Mouse (Mus musculus) lung, adult 2 months (tissue): ENCODE measurements around the gene Nr1h5.

Experiments used
- CTCF ChIP-seq: fragments of 200-500 bp; IDR thresholded peaks from 2 replicates; pipeline ENCODE4 v1.5.1; 2011; ENCODE audit warnings: mild to moderate bottlenecking, low read length, control low read depth; ENCODE audit not compliant: insufficient read depth
- POLR2A ChIP-seq: fragments of 200-500 bp; IDR thresholded peaks from 2 replicates; pipeline ENCODE4 v1.6.1; 2011; ENCODE audit warnings: low read depth, mild to moderate bottlenecking, control low read depth, low read length, borderline replicate concordance; ENCODE audit errors: extremely low read depth

- TF ChIP-seq CTCF (no peak), POLR2A (no peak)
Observed at GRCm38 (mm10) chr3:102997591-102997990, 33.7 kb upstream of the Nr1h5 start.
